Mouse (Mus musculus) stomach, embryonic 16.5 days (tissue): ENCODE data around the gene H2afy2. TPM values are rescaled to one million over a fixed set of nuclear protein-coding genes. Genes with fewer than 3 reads are reported as not detected.

Experiments
- ATAC-seq: fragments of 200-750 bp; cut with Nextera tagmentation; 2 replicates; pipeline ENCODE4 v1.8.0; 2017; ENCODE audit warnings: moderate number of reproducible peaks, moderate TSS enrichment; ENCODE audit not compliant: insufficient read depth, low FRiP score
- H3K27ac ChIP-seq: fragments of 300-500 bp; sonication (generic); 2 replicates; pipeline ENCODE4 v1.5.1; 2014; ENCODE audit warnings: low read length
- H3K27me3 ChIP-seq: fragments of 300-500 bp; sonication (generic); 2 replicates; pipeline ENCODE4 v1.6.1; 2014; ENCODE audit warnings: low read length, control low read depth, mixed read lengths; ENCODE audit not compliant: control insufficient read depth, insufficient read depth
- H3K36me3 ChIP-seq: fragments of 300-500 bp; sonication (generic); 2 replicates; pipeline ENCODE4 v1.6.1; 2014; ENCODE audit warnings: low read length; ENCODE audit not compliant: control insufficient read depth, insufficient read depth
- H3K4me1 ChIP-seq: fragments of 300-500 bp; sonication (generic); 2 replicates; pipeline ENCODE4 v1.6.1; 2014; ENCODE audit warnings: low read length, control low read depth, mixed read lengths; ENCODE audit not compliant: control insufficient read depth, insufficient read depth
- H3K4me2 ChIP-seq: fragments of 300-500 bp; sonication (generic); 2 replicates; pipeline ENCODE4 v1.6.1; 2014; ENCODE audit warnings: low read depth, low read length, mixed read lengths
- H3K4me3 ChIP-seq: fragments of 300-500 bp; sonication (generic); replicated peaks from 2 replicates; pipeline ENCODE4 v1.5.1; 2014; ENCODE audit warnings: mild to moderate bottlenecking, low read length
- H3K9ac ChIP-seq: fragments of 300-500 bp; sonication (generic); 2 replicates; pipeline ENCODE4 v1.6.1; 2014; ENCODE audit warnings: low read length
- H3K9me3 ChIP-seq: fragments of 300-500 bp; sonication (generic); replicated peaks from 2 replicates; pipeline ENCODE4 v1.6.1; 2016; ENCODE audit warnings: low read length, control low read depth; ENCODE audit not compliant: control insufficient read depth
- WGBS: fragments of 180-500 bp; shearing (Covaris S2); extraction: QIAGEN DNeasy Blood & Tissue Kit; methylation state at CpG from one replicate; pipeline ENCODE4 v1.1.7; 2014; 5-methylcytosine and 5-hydroxymethylcytosine counted together
- polyA plus RNA-seq: library from polyadenylated mRNA; unstranded; fragments of >200 nt; fragmentation: Nextera tagmentation; extraction: Ambion mirVana; gene quantifications from 2 replicates; pipeline ENCODE4 v1.2.1, GENCODE M21; 2015

The H2afy2 gene
- polyA plus RNA-seq, 1 experiment from 2014 or later = 86.3 TPM

DNA sequence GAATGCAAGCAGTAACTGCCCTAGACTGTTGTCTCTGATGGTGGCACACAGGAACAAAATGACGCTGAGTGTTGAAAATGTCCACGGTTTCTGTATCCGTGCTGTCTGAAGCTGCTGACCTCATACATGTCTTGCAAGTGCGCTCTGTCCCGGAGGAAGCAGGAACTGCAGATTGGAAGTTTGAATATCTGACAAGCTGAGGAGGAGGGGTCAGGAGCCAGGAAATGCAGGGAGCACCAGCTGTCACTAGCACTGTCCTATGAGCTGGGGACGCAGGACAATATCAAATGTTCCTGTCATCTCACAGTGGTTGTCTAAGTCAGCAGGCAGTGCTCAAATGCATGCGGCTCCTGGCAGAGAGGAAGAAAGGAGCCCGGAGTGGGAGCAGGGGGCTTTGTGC lies 19.3 kb downstream of the H2afy2 start:
- Histone ChIP-seq H3K4me3 (no peak overlapping the region), H3K4me2 (no peak overlapping the region), H3K4me1 (peaks cover 7% of the 10 kb centered on the region; the same call in 1 of the 2 replicates), H3K27ac (no peak overlapping the region), H3K9me3 (no peaks in the 10 kb centered on the region), H3K27me3 (no peaks in the 10 kb centered on the region), H3K9ac (no peak overlapping the region), H3K36me3 (no peaks in the 10 kb centered on the region)
- ATAC-seq = no peak
- WGBS = 68% methylated on average over 8 of the region's 8 CpGs

DNA sequence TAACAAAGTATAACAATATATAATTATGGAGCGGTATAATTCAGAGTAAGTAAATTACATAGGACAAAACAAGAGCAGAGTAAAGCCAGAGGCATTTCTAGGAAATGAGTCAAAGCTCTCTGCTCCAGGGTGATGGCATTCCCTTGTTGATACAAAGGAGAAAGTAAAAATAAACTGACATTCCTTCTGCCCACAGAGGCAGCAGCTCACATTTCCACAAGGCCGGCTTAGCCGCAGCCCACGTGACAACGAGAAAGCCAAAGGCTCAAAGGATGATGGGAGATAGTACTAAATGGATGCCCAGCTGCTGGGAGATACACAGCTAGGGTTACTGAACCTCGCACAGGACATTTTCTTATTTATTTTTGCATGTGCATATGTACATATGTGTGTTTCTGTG lies 24.1 kb downstream of the H2afy2 start:
- no peak overlapping the region; the same call in 1 of the 2 replicates for H3K27ac ChIP-seq
- H3K9ac ChIP-seq = no peak overlapping the region
- H3K27me3 ChIP-seq = no peaks in the 10 kb centered on the region
- no peak overlapping the region for H3K4me3 ChIP-seq
- H3K4me2 ChIP-seq = no peak overlapping the region
- no peaks in the 10 kb centered on the region for H3K36me3 ChIP-seq
- ATAC-seq = peak; percentile 83
- peaks cover under 1% of the 10 kb centered on the region; the same call in 1 of the 2 replicates for H3K4me1 ChIP-seq
- no peaks in the 10 kb centered on the region for H3K9me3 ChIP-seq
- WGBS = 22% methylated on average over 6 of the region's 6 CpGs

DNA sequence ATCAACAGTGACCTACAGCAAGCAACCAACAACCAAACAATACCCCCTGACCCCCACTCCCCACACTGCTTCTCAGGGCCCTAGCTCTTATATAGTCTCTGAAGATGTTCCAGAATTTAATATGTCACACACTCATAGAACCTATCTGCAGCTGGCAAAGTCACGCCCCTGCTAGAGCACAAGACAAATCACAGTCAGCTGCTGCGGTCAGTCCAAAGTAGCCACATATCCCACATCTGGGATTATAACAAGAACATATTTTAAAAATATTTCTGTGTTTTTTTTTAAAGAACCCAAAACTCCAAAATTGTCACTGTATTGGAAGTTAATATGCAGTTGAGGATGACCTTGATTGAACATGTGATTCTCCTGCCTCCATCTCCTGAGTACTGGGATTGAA lies 25.0 kb downstream of the H2afy2 start:
- 93% methylated on average over 2 of the region's 2 CpGs for WGBS
- Histone ChIP-seq H3K9ac (no peak overlapping the region), H3K36me3 (no peaks in the 10 kb centered on the region), H3K4me3 (no peak overlapping the region), H3K9me3 (no peaks in the 10 kb centered on the region), H3K4me2 (no peak overlapping the region), H3K4me1 (no peaks in the 10 kb centered on the region), H3K27ac (peak overlapping the region; percentile 50; the same call in 1 of the 2 replicates), H3K27me3 (no peaks in the 10 kb centered on the region)
- no peak for ATAC-seq

- 83% methylated on average over 14 of the region's 14 CpGs for WGBS
- no peaks in the 10 kb centered on the region for H3K36me3 ChIP-seq
- no peaks in the 10 kb centered on the region for H3K9me3 ChIP-seq
Measured at GRCm38 (mm10) chr10:61757022-61757421, 26.9 kb downstream of the H2afy2 start.

GRCm38 (mm10) chr10:61753071-61753470 lies 30.9 kb downstream of the H2afy2 start:
- H3K4me3 ChIP-seq = no peak overlapping the region
- H3K9ac ChIP-seq = no peak overlapping the region

More at GRCm38 (mm10) chr10:61757022-61757421, 26.9 kb downstream of the H2afy2 start:
- Histone ChIP-seq H3K4me3 (no peak overlapping the region), H3K9ac (no peak overlapping the region), H3K27ac (no peak overlapping the region), H3K4me1 (no peaks in the 10 kb centered on the region), H3K4me2 (no peak overlapping the region), H3K27me3 (no peaks in the 10 kb centered on the region)
- ATAC-seq = no peak

DNA sequence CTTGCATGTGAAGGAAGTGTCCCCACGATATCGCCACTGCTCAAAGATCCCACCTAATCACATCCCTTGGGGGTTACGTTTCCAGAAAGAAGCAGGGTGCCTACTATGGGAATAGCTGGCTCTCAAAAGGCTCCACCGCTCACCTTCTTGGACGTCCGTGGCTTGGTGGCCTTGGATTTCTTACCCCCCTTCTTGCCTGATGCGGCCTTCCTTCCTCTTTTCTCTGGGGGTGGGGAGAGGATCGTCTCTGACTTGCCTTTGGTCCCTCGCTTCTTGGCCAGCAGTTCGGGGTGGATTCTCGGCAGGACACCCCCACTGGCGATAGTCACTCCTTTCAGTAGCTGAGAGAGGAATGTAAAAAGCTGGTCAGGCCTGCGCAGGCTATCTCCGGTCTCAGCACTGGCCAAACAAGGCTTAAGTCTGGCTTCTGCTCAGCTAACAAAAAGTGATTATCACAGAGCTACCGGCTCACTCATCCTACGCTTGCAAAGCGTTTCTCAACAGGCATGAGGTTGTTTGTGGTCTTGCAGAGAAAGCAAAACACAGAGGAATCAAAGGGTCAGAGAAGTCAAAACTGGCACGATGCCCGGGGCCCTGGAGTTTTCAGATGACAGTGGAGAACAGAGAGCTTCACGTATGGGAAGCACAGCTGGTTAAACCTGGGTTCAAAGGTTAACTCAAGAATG lies 32.3 kb downstream of the H2afy2 start:
- Histone ChIP-seq H3K9me3 (no peaks in the 10 kb centered on the region), H3K27me3 (no peaks in the 10 kb centered on the region), H3K36me3 (peaks cover 9% of the 10 kb centered on the region), H3K4me2 (no peak overlapping the region), H3K4me3 (no peak overlapping the region), H3K27ac (no peak overlapping the region), H3K4me1 (no peaks in the 10 kb centered on the region), H3K9ac (no peak overlapping the region)
- WGBS = 76% methylated on average over 20 of the region's 20 CpGs
- ATAC-seq = no peak

More at GRCm38 (mm10) chr10:61753071-61753470, 30.9 kb downstream of the H2afy2 start:
- no peaks in the 10 kb centered on the region for H3K27me3 ChIP-seq
- 0 out of 2 replicates have a peak, but pooled peaks cover 3% of the 10 kb centered on the region for H3K36me3 ChIP-seq
- no peaks in the 10 kb centered on the region for H3K9me3 ChIP-seq
- no peaks in the 10 kb centered on the region for H3K4me1 ChIP-seq
- H3K27ac ChIP-seq = no peak overlapping the region
- no peak overlapping the region for H3K4me2 ChIP-seq
- ATAC-seq = no peak
- WGBS = 97% methylated on average over 23 of the region's 23 CpGs

- peaks cover 6% of the 10 kb centered on the region; the same call in 1 of the 2 replicates for H3K9me3 ChIP-seq
- H3K9ac ChIP-seq = no peak overlapping the region
- H3K27ac ChIP-seq = no peak overlapping the region
- H3K36me3 ChIP-seq = peaks cover 22% of the 10 kb centered on the region
- WGBS = 70% methylated on average over 9 of the region's 9 CpGs
- peak; percentile 21; the same call in 1 of the 2 replicates for ATAC-seq
- H3K4me2 ChIP-seq = no peak overlapping the region
- H3K27me3 ChIP-seq = no peaks in the 10 kb centered on the region
- no peaks in the 10 kb centered on the region for H3K4me1 ChIP-seq
- no peak overlapping the region for H3K4me3 ChIP-seq
Measured at GRCm38 (mm10) chr10:61750014-61750413, 33.9 kb downstream of the H2afy2 start.

DNA sequence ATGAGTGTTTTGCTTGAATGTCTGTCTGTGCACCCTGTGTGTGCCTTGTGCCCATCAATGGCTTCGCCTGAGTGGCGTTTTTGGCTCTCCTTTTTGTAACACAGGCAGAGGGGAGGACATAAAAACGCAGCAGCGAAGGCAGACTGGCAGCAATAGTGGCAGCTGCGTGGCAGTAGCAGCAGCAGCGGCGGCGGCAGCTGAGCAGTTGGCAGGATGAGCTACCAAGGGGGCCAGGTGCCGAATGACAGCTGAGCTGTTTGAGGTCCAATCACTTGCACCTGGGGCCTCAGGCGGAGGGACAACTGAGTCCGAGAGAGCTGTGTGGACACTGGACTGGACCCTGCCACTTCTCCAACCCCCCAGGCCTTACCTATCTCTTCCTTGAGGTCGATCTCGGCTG lies 36.6 kb downstream of the H2afy2 start:
- no peak for ATAC-seq
- Histone ChIP-seq H3K9me3 (peaks cover 6% of the 10 kb centered on the region; the same call in 1 of the 2 replicates), H3K27me3 (no peaks in the 10 kb centered on the region), H3K36me3 (peaks cover 36% of the 10 kb centered on the region), H3K4me1 (no peaks in the 10 kb centered on the region), H3K27ac (no peak overlapping the region), H3K9ac (no peak overlapping the region), H3K4me2 (no peak overlapping the region), H3K4me3 (no peak overlapping the region)
- WGBS = 96% methylated on average over 13 of the region's 13 CpGs

DNA sequence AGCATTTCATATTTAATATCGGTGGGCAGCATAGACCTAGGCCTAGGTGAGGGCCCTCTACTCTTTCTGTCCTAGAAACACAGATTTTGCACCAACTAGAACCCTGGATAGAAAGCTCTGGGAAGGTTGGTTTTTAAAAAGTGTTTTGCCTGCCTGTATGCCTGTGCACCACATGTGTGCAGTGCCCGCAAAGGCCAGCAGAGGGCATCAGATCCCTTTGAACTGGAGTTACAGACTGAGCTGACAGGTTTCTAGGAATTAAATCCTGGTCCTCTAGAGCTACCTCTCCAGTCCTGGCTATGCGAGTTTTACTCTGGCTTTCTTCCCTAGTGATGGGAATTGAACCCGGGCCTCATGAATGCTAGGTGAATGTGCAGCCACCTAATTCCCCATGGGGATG lies 38.8 kb downstream of the H2afy2 start:
- Histone ChIP-seq H3K27me3 (no peaks in the 10 kb centered on the region), H3K36me3 (peaks cover 39% of the 10 kb centered on the region), H3K9ac (no peak overlapping the region), H3K4me2 (no peak overlapping the region), H3K9me3 (peaks cover 6% of the 10 kb centered on the region; the same call in 1 of the 2 replicates), H3K4me1 (no peaks in the 10 kb centered on the region), H3K4me3 (no peak overlapping the region), H3K27ac (no peak overlapping the region)
- ATAC-seq = no peak
- 87% methylated on average over 4 of the region's 4 CpGs for WGBS
